Mouse (Mus musculus) mouse embryonic stem cell (cell line): ENCODE data around the gene Platr17.
"Not testable (repeated sequence)": the region's sequence is repeated elsewhere in the genome, so short reads cannot be mapped to it uniquely, and the experiment has no call there.

Experiments used
- in situ Hi-C, 2 experiments: fragments of 300-500 bp; cut with MboI; formaldehyde crosslinking; loops; 1 replicate in 1 of 2; 3 replicates in 1 of 2; pipeline ENCODE4 v1.14.3; 2019 to 2020; ENCODE audit warnings: low sequenced_read_pairs in 2 of 2, low pct_unique_long_range_greater_than_20kb in 1 of 2, mixed read lengths in 1 of 2; ENCODE audit not compliant: unreplicated experiment in 1 of 2

Gene Platr17

DNA sequence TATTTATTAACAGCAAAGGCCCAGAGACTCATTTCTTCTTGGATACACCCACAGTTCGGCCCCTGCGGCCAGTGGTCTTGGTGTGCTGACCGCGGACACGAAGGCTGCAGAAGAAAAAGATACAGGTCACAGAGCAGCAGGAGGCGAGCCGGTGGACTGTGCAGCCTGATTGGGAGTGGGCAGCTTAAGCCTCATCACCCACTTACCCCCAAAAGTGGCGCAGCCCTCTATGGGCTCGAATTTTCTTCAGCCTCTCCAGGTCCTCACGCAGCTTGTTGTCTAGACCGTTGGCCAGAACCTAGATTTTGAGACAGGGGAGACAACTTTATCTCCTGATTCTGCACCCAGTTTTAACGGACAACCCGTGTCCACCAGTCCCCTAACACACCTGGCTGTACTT lies 47.1 kb downstream of the Platr17 start:
- in situ Hi-C loops, result not testable (repeated sequence)

DNA sequence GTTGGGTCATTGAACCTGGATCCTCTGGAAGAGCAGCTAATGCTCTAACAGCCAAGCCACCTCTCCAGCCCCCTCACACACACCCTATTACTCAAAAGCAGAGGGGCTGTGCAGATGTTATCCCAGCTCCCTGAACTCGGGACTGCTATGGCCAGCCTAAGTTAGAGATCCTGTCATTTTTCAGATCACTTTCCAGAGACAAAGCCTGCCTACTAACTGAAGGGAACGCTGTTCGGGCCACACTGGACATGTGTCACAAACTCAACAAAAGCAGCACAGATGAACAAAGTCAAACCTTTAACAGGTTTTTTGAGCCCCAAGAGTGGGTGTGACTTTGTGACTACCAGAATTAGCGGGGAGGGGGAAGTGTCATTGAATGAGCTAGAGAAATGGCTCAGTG lies 47.9 kb downstream of the Platr17 start:
- in situ Hi-C loops, result no loop called here

DNA sequence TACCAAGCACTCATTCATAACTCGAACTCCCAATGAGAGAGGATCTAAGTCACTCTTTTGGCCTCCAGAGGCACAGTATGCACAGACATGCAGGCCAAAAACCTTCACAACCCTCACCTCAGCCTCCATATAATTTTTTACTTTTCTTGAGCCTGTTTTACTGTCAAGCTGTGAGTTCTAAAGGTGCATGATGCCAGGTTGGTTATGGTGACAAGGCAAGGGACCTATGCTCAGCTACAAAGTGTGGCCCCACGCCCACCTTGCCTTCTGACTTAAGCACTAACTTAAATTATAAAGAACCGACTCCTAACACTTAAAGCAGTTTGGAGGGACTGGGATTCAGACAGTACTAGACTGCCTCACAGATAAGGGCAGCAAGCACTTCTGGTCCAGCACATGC lies 48.4 kb downstream of the Platr17 start:
- in situ Hi-C loops, result no loop called here

DNA sequence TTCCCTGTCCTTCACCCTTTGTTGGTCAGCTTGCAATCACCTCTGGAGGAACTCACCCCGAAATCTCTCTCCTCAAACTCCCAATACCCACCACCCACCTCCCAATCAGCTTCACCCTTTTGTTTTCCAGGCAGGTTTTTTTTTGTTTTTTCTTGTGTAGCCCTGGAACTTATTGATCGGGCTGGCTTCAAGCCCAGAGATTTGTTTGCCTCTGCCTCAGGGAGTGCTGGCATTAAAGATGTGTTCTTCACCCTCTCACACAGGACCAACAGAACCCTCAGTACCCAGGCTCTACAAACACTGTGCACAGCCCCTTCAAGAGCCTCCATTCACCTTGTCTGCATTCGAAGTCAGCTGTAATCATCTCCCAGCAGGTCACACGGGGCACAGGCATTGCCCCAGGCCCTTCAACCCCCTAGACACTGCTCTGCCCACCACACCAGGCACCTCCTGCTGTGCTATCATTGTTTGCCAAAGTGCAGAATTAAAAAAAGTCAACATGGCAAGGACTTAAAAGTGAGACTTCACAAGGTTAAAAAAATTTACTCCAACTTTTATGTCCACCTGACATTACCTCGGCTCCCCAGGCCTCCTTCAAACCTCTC lies 49.1 kb downstream of the Platr17 start:
- in situ Hi-C loops, result no loop called here

DNA sequence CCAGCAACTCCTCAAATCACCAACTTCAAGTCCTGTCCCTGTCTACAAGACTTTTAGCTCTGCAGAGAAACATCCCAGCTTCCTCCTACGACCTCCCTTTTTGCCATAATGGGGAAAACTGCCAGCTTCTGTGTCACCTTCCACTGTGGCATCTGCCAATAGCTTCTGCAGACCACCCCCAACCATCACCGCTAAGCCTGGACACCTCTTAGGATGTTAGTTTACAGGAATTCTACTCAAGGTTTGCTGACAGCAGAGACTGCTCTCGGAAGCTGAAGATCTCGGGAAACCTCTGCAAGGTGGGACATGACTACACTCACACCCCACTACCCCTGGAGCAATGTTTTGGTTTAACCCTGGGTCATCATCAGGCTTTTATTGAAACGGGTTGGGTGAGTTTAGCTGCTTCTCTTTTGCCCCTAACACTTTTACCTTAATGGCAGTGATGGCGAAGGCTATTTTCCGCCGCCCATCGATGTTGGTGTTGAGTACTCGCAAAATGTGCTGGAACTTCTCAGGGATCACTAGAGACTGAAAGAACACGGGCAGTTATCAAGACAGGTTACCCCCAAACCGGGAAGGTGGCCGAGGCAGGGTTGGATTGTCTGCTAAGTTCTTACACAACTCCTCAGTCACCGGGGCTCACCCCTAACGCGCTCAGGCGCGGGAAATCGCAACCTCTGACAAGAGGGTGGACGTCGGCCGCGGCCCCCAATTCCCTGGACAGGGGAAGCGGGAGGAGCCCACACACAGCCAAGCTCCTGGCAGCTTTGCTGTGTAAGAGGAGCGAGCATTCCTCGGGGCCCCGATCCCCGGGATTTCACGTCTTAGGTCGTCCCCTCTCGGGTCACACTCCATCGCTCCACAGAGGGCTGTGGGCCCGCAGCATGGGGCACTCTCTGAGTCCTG lies 50.0 kb downstream of the Platr17 start:
- in situ Hi-C loops, result no loop called here

DNA sequence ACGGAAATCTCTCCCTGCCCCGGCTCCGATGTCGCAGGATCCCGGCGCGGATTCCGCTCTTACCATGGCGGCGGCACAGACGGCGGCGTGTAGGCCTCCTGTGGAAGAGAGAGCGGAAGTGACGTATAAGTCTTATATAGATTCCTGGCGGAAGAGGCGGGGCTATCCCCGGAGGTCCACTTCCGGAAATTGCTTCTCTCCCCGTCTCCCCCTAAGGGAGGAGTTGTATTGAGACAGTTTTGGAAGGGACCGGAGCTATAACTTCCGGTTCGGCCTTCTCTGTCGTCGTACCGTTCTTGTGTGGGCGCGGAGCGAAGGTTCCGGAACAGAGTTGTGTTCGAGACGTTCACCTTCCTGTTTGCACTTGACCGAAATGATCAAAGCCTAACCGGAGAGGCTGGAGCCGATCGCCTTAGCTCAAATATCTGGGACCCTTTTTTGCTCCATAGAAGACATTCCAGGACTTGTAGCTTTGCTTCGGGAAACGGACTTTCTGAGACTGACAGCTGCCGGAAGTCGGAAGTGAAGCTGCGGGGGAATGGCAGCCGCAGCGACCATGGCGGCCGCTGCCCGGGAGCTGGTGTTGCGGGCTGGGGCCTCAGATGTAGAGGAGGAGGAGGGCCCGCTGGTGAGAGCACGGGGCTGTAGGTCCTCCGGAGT lies 50.8 kb downstream of the Platr17 start, which contains the start of the genes Vps52 and Rps18:
TSS of gene Vps52 (plus strand) at position 258 of the 660 bp plus-strand sequence.
TSS of gene Rps18 (minus strand) at position 447 of the 660 bp plus-strand sequence.
- in situ Hi-C loops, result no loop called here
